Mouse (Mus musculus) embryonic facial prominence, embryonic 12.5 days (tissue): Measurements from ENCODE around the gene Fsd1l. TPM values are rescaled to one million over a fixed set of nuclear protein-coding genes. Genes with fewer than 3 reads are reported as not detected.

Source experiments
- ATAC-seq: fragments of 200-750 bp; cut with Nextera tagmentation; 2 replicates; pipeline ENCODE4 v1.8.0; 2017; ENCODE audit not compliant: insufficient number of reproducible peaks, insufficient read depth, low FRiP score, low TSS enrichment
- H3K27ac ChIP-seq: fragments of 300-500 bp; sonication (generic); 2 replicates; pipeline ENCODE4 v1.5.1; 2016; ENCODE audit warnings: mild to moderate bottlenecking
- H3K27me3 ChIP-seq: fragments of 300-500 bp; sonication (generic); 2 replicates; pipeline ENCODE4 v1.6.1; 2016; ENCODE audit warnings: mild to moderate bottlenecking, moderate library complexity
- H3K36me3 ChIP-seq: fragments of 300-500 bp; sonication (generic); 2 replicates; pipeline ENCODE4 v1.6.1; 2016; ENCODE audit warnings: mild to moderate bottlenecking
- H3K4me1 ChIP-seq: fragments of 300-500 bp; sonication (generic); 2 replicates; pipeline ENCODE4 v1.6.1; 2016
- H3K4me2 ChIP-seq: fragments of 300-500 bp; sonication (generic); replicated peaks from 2 replicates; pipeline ENCODE4 v1.6.1; 2016; ENCODE audit warnings: mild to moderate bottlenecking, moderate library complexity
- H3K4me3 ChIP-seq: fragments of 300-500 bp; sonication (generic); 2 replicates; pipeline ENCODE4 v1.5.1; 2016; ENCODE audit warnings: mild to moderate bottlenecking
- H3K9ac ChIP-seq: fragments of 300-500 bp; sonication (generic); 2 replicates; pipeline ENCODE4 v1.6.1; 2016; ENCODE audit warnings: mild to moderate bottlenecking, moderate library complexity
- H3K9me3 ChIP-seq: fragments of 300-500 bp; sonication (generic); 2 replicates; pipeline ENCODE4 v1.6.1; 2016; ENCODE audit warnings: mild to moderate bottlenecking, moderate library complexity
- WGBS: fragments of 180-500 bp; shearing (Covaris S2); methylation state at CpG from one replicate; pipeline ENCODE4 v1.1.7; 2016; 5-methylcytosine and 5-hydroxymethylcytosine counted together
- polyA plus RNA-seq: library from polyadenylated mRNA; unstranded; fragments of >200 nt; fragmentation: Nextera tagmentation; extraction: Ambion mirVana; gene quantifications from 2 replicates; pipeline ENCODE4 v1.2.1, GENCODE M21; 2016

The Fsd1l gene
- 17.1 and 18.2 TPM in 2 replicates for polyA plus RNA-seq

DNA sequence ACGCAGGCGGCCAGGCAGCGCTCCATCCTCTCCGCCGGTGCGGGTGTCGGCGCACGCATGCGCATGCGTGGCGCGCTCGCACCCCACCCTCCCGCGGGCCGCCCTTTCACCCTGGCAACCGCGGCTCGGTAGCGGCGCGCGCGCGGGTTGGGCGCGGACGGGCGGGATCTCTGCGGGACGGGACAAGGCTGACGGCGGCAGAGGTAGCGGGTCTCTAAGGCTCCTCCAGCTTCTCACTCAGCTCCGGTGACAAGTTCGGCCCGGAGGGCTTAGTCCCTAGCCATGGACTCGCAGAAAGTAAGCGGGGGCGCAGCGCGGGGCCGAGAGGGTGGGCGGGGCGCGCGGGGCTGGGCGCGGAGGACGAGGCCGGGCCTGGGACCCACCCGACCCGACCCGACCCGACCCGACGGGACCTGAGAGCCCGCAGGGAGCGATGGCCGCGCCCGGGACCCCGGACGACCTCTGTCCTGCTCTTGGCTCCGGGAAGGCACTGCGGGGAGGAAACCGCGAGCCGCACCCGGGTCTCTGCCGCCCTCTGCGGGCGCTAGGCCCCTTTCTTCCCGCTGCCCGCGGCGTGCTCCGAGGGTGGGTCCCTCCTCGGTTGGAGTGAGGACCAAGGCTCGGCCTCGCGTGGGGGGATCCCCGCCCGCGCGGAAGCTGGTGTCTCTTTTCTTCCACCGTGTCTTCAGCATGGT, at the start of gene Fsd1l:
Fsd1l (plus strand) TSS at position 156 of the 695 bp plus-strand sequence.
- peaks cover 6% of the 10 kb centered on the region; the same call in 1 of the 2 replicates for H3K4me1 ChIP-seq
- no peaks in the 10 kb centered on the region for H3K36me3 ChIP-seq
- no peaks in the 10 kb centered on the region for H3K27me3 ChIP-seq
- peak; percentile 81 for ATAC-seq
- under 1% methylated on average over 87 of the region's 88 CpGs for WGBS
- peak within 1 kb of the TSS; percentile 63 for H3K4me2 ChIP-seq
- peak within 1 kb of the TSS; percentile 74 for H3K27ac ChIP-seq
- peak within 1 kb of the TSS; percentile 81 for H3K9ac ChIP-seq
- H3K4me3 ChIP-seq, result peak within 1 kb of the TSS; percentile 84
- no peaks in the 10 kb centered on the region for H3K9me3 ChIP-seq

GRCm38 (mm10) chr4:53587676-53588075, 43.6 kb upstream of the Fsd1l start:
- Histone ChIP-seq H3K4me1 (peaks cover 7% of the 10 kb centered on the region; the same call in 1 of the 2 replicates), H3K27ac (no peak overlapping the region), H3K9me3 (no peaks in the 10 kb centered on the region), H3K36me3 (no peaks in the 10 kb centered on the region), H3K4me2 (no peak overlapping the region), H3K27me3 (no peaks in the 10 kb centered on the region), H3K4me3 (no peak overlapping the region), H3K9ac (no peak overlapping the region)
- ATAC-seq, result no peak

DNA sequence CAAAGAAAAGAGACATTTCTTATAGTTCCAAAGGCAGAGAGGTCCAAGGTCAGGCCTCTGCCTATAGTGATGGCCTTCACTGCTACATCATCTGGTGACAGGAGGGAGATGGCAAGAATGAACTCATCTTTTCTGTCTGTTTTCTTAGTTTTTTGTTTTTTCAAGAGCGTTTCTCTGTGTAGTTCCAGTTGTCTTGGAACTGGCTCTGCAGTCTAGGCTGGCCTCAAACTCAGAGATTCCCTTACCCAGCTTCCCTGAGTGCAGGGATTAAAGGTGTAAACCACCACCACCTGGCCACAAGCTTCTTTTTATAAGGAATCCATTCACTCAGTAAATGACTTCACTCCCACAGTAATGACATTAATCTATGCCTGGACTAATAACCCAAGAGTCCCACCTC, 42.3 kb upstream of the Fsd1l start:
- H3K4me2 ChIP-seq, result no peak overlapping the region
- WGBS, result 81% methylated on average over 1 of the region's 1 CpGs
- H3K36me3 ChIP-seq, result no peaks in the 10 kb centered on the region
- H3K9ac ChIP-seq, result no peak overlapping the region
- H3K9me3 ChIP-seq, result no peaks in the 10 kb centered on the region
- no peak for ATAC-seq
- H3K27me3 ChIP-seq, result no peaks in the 10 kb centered on the region
- no peak overlapping the region for H3K4me3 ChIP-seq
- H3K4me1 ChIP-seq, result peaks cover 8% of the 10 kb centered on the region; the same call in 1 of the 2 replicates
- no peak overlapping the region for H3K27ac ChIP-seq

DNA sequence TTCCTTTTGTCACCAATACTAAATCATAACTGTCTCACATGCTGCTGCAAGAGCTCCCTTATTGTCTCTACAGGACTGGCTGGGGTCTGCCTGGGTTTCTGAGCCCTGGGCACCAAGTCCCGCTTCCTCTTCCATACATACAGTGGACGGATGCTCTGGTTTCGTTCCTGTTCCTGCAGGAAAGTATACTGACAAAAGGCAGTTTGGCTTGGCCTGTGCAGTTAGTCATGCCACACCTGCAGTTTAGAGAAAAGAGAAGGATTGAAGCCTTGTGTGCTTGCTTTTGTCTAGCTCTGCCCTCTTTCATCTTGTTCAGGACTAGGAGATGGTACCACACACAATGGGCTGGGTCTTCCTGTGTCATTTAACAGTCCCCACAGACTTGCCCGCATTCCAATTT, 41.8 kb upstream of the Fsd1l start:
- no peak overlapping the region for H3K4me2 ChIP-seq
- no peak overlapping the region for H3K27ac ChIP-seq
- no peaks in the 10 kb centered on the region for H3K9me3 ChIP-seq
- no peaks in the 10 kb centered on the region for H3K27me3 ChIP-seq
- no peak for ATAC-seq
- 83% methylated on average over 4 of the region's 4 CpGs for WGBS
- peaks cover 8% of the 10 kb centered on the region; the same call in 1 of the 2 replicates for H3K4me1 ChIP-seq
- H3K36me3 ChIP-seq, result no peaks in the 10 kb centered on the region
- H3K9ac ChIP-seq, result no peak overlapping the region
- H3K4me3 ChIP-seq, result no peak overlapping the region

GRCm38 (mm10) chr4:53590163-53590562, 41.1 kb upstream of the Fsd1l start:
- H3K4me1 ChIP-seq, result peaks cover 8% of the 10 kb centered on the region; the same call in 1 of the 2 replicates
- H3K9ac ChIP-seq, result no peak overlapping the region
- H3K4me2 ChIP-seq, result no peak overlapping the region
- no peak overlapping the region for H3K4me3 ChIP-seq
- no peaks in the 10 kb centered on the region for H3K27me3 ChIP-seq
- H3K36me3 ChIP-seq, result no peaks in the 10 kb centered on the region
- H3K9me3 ChIP-seq, result no peaks in the 10 kb centered on the region
- WGBS, result 73% methylated on average over 4 of the region's 4 CpGs
- ATAC-seq, result no peak
- no peak overlapping the region for H3K27ac ChIP-seq

- peaks cover 8% of the 10 kb centered on the region; the same call in 1 of the 2 replicates for H3K4me1 ChIP-seq
- no peaks in the 10 kb centered on the region for H3K9me3 ChIP-seq
- H3K9ac ChIP-seq, result no peak overlapping the region
- 83% methylated on average over 7 of the region's 7 CpGs for WGBS
- no peaks in the 10 kb centered on the region for H3K36me3 ChIP-seq
- no peak overlapping the region for H3K4me2 ChIP-seq
- no peaks in the 10 kb centered on the region for H3K27me3 ChIP-seq
- H3K4me3 ChIP-seq, result no peak overlapping the region
- no peak overlapping the region for H3K27ac ChIP-seq
- ATAC-seq, result no peak
Measured at GRCm38 (mm10) chr4:53590691-53591447, 40.4 kb upstream of the Fsd1l start.

- Histone ChIP-seq H3K4me3 (no peak overlapping the region), H3K4me2 (no peak overlapping the region), H3K27me3 (no peaks in the 10 kb centered on the region), H3K27ac (no peak overlapping the region), H3K36me3 (no peaks in the 10 kb centered on the region), H3K9me3 (no peaks in the 10 kb centered on the region), H3K9ac (no peak overlapping the region), H3K4me1 (peaks cover 8% of the 10 kb centered on the region; the same call in 1 of the 2 replicates)
- 90% methylated on average over 11 of the region's 11 CpGs for WGBS
- no peak for ATAC-seq
Measured at GRCm38 (mm10) chr4:53591536-53591935, 39.7 kb upstream of the Fsd1l start.

DNA sequence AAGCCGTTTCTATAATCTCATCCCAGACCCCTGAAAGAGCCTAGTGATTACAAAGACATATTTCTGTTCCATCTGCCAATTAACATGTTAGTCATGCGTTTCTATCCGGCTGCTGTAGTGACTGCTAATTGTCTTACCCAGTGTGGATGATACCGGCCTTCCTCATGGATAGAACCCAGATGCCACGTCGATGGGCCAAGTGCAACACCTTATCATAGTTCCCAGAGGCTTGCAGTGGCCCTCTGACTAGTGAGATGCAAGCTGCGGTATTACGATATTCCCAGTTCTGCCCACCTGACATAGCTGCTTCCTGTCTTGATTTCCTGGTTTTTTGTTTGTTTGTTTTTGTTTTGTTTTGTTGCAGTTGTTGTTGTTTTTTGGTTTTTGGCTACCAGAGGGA, 39.3 kb upstream of the Fsd1l start:
- Histone ChIP-seq H3K4me2 (no peak overlapping the region), H3K27me3 (no peaks in the 10 kb centered on the region), H3K9me3 (no peaks in the 10 kb centered on the region), H3K27ac (no peak overlapping the region), H3K36me3 (no peaks in the 10 kb centered on the region), H3K4me1 (peaks cover 8% of the 10 kb centered on the region; the same call in 1 of the 2 replicates), H3K4me3 (no peak overlapping the region), H3K9ac (no peak overlapping the region)
- WGBS, result 70% methylated on average over 8 of the region's 8 CpGs
- ATAC-seq, result no peak

DNA sequence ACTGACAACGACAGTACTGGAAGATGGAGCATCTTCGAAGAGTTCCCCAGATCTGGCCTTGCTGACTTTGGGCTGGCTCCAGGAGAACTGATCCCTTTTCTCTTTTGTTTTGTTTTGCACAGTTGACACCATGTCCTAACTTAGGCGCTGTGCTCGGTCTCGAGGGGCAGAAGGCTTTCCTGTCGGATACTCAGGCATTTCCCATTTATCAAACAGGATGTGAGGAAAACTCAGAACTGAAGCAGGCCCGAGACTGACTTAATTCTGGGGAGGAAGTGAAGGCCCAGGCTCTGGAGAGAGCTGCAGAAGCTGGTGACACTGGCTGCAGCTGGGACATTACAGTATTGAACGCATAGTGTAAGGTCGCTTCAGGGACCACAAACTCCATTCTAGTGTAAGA, 38.9 kb upstream of the Fsd1l start:
- WGBS, result 60% methylated on average over 9 of the region's 9 CpGs
- H3K4me1 ChIP-seq, result peaks cover 8% of the 10 kb centered on the region; the same call in 1 of the 2 replicates
- H3K9ac ChIP-seq, result no peak overlapping the region
- H3K9me3 ChIP-seq, result no peaks in the 10 kb centered on the region
- no peak overlapping the region for H3K4me2 ChIP-seq
- no peaks in the 10 kb centered on the region for H3K36me3 ChIP-seq
- no peak for ATAC-seq
- no peaks in the 10 kb centered on the region for H3K27me3 ChIP-seq
- no peak overlapping the region for H3K4me3 ChIP-seq
- no peak overlapping the region for H3K27ac ChIP-seq

DNA sequence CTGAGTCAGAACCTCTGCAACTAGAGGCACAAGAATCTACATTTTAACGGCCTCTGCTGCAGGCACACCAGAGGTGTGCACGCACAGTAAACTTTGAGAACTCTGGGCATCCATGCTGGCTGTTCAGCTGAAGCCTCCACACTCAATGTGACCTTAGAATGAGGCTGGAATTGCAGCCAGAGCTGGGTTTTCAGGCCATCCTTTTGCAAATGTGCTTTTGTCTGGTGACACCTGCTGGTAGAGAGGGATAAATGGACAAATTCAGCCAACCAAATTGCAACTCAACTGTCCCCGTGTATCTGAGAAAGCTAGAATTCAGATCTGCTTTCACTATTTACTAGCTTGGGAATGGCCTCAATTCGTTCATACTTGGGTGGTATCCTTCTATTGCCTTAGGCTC, 37.1 kb upstream of the Fsd1l start:
- H3K4me2 ChIP-seq, result no peak overlapping the region
- H3K27ac ChIP-seq, result no peak overlapping the region
- WGBS, result 35% methylated on average over 4 of the region's 4 CpGs
- peaks cover 8% of the 10 kb centered on the region; the same call in 1 of the 2 replicates for H3K4me1 ChIP-seq
- H3K9me3 ChIP-seq, result no peaks in the 10 kb centered on the region
- no peak overlapping the region for H3K4me3 ChIP-seq
- no peak overlapping the region for H3K9ac ChIP-seq
- no peak for ATAC-seq
- H3K27me3 ChIP-seq, result no peaks in the 10 kb centered on the region
- no peaks in the 10 kb centered on the region for H3K36me3 ChIP-seq

DNA sequence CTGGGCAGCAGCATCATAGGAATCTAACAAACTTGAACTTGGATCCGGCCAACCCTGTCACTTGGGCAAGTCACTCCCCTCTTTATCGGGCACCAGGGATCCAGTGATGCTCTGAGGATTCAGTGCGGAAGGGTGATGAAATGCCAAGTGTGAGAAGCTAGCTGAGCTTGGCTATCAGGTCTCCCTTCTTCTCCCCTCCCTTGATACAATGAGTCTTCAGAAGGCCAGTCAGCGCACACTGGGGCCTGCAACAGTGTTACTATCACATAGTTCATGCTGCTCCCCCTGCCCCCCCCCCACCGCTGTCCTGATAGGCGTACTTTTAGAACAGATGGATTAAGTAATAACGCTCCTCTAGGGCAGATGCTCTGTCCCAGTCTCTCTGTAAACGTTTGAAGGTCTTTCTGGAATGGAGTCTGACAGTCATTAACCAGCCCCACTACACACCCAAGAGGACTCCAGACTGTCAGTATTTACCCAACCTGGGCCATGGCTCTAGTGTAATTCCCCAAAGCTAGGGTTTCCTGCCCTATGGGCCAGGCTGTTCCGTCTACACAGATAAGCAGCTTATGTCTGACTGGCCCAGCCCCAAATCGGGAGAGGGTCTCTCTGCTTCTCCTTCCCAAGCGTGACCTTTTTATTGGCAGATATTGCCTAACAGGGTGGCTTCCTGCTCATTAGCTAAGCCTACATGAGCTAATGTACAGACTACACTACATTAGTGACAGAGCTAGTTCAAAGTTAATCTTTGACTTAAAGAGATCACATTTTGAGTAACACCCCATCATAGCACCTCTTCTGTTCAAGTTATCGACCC, 35.8 kb upstream of the Fsd1l start:
- WGBS, result 72% methylated on average over 12 of the region's 12 CpGs
- H3K9ac ChIP-seq, result no peak overlapping the region
- no peak for ATAC-seq
- H3K4me2 ChIP-seq, result no peak overlapping the region
- H3K27me3 ChIP-seq, result no peaks in the 10 kb centered on the region
- H3K27ac ChIP-seq, result no peak overlapping the region
- no peaks in the 10 kb centered on the region for H3K9me3 ChIP-seq
- no peaks in the 10 kb centered on the region for H3K36me3 ChIP-seq
- H3K4me3 ChIP-seq, result no peak overlapping the region
- H3K4me1 ChIP-seq, result peaks cover 8% of the 10 kb centered on the region; the same call in 1 of the 2 replicates
